Mouse (Mus musculus) B cell, adult 2 months (primary cell): ENCODE results near the gene 4930502E18Rik.
"Not testable (repeated sequence)": the region's sequence is repeated elsewhere in the genome, so short reads cannot be mapped to it uniquely, and the experiment has no call there.

Experiments
- DNase-seq, 2 experiments: peaks; one replicate each; pipeline ENCODE4 v3.0.0; 2022

The 4930502E18Rik gene

DNA sequence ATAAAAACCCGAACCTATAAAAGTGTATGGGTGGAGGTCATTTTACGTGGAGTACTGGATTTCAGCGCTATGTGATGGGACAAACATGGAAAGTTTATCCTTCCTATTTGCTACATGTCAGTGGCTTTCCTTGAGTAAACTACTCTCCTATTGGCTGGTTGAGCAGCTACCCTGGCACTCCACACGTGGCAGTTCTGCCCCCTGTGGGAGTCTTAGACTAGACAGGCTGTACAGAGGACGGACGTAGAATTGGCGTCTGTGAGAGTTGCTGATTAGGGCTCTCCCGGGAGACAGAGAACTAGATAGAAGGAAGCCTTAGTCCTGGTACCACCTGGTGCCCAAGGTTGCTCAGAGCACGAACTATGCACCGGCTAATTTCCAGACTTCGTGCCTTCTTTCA is at the start of gene 4930502E18Rik:
Gene 4930502E18Rik, plus strand, starts transcription at position 231 of the 400 bp plus-strand sequence.
- no peak for DNase-seq

DNA sequence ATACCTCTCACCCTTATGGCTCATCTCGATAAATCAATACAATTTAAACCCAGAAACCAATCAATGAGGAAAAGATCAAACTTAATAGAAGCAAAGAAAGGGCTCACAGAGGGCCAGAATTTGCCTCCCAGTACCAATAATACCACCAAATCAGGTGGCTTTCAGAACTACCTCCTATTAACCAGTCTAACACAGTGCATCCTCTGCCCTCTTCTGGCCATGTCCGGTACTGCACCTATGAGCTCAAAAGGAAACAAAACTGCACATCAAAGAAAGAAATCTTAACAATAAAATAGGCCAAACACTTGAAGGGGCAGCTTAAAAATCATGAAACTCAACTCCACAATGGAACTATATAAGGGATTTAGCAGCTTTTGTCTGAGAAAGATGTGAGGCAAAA is 47.7 kb upstream of the 4930502E18Rik start:
- DNase-seq, result peak; percentile 69 to 73

DNA sequence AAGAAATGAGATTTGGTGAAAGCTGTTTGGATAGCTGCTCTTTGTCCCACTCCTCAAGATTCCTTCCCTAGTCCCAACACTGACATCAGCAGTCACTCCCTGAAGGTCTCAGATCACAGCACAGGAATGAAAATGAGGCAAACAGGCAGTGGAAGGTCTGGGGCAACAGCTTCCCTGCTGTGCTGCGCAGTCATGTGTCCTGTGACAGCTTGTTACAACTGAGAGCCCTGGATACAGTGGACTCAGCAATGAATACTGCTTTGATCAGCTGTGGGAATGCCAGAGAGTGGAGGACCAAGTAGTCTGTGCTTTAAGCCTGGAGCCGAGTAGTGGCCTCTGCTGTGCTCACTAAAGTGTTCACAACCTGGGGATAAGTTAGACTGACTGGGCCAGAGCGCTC is 42.0 kb upstream of the 4930502E18Rik start:
- DNase-seq, result not testable (repeated sequence)

DNA sequence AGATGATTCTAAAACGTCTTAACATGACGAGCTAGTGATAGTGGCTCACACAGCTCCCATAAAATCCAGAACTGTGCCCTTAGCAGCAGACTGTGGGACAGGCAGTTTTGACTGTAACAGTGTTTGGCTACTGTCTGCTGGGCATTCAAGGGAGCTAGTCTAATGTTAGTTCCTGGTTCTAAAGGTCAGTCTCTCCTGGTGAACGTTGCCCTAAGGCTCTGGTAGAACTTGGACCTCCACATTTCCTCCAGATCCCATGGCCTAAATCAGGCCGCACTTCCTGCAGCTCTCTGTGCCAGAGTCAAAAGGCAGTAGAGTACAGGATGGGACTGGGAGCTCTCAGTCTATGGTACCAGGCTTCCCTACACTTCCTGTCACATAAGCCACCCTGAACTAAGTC is 40.0 kb upstream of the 4930502E18Rik start:
- DNase-seq, result not testable (repeated sequence)

DNA sequence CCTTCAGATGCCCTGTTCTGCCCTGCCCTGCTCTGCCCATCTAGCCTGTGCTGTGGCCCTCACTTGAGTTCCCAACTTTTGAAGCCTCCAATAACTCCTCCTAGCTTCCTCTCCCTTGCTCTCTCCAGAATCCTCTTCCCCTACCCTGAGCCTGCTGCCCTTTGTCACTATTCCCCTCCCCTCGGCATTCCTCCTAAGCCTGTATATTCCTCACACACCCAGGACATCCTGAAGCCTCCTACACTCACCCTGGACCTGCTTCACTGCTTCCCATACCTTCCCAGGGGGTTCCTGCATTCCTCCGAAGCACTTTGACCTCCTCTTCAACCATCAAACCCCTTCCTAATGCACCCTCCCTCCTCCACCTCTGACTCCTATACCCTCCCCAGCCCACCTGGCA is 32.6 kb upstream of the 4930502E18Rik start:
- DNase-seq, result no peak

DNA sequence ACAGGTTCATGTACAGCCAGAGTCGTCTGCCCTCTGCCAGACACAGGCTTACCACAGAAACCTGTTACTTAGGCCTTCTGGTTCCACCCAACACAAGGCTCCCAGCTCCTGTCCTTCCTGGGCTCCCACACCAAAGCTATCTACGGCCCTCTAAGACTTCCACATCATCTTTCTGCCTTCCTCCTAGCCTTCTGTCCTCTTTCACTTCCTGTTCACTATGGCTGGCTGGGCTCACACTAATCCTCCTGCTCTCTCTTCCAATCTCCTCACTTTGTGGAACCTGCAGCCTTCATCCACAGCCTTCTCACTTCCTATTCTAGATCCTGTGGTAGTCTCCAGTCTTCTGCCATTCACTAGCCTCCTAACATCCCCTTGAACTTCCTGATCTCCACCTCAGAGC is 31.5 kb upstream of the 4930502E18Rik start:
- DNase-seq, result no peak

DNA sequence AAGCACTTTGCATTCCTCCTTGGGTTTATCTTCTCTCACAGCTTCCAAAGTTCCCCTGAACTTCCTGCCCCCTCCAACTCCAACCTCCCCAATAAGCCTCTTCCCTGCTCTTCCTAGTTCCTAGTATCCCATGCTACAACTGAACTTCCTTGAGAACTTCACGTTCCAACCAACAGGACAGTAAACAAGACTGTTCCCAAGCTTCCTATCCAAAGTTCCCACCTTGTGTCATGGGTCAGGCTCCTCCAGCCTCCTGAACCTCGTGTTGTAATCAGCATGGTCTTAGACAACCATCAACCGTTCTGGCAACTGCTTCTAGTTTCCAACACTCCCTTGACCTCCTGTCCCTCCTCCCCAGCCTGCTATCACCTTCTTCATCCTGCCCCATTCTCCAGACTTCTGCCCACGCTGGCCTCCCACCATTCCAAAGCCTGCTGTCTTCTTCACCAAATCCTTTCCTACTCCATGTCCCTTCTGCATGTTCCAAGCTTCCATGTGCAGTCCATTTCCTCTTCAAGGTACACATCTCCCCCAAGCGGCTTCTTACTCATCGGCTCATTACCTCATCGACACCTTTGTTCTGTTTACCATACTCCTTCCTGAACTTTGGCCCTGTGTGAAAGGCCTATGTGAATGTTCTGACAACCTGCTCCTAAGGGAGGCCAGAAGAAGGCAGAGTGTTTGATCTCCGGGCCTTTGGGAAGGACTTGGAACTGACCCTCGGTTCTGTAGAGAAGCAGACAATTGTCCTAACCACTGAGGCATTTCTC is 30.4 kb upstream of the 4930502E18Rik start:
- no peak for DNase-seq

DNA sequence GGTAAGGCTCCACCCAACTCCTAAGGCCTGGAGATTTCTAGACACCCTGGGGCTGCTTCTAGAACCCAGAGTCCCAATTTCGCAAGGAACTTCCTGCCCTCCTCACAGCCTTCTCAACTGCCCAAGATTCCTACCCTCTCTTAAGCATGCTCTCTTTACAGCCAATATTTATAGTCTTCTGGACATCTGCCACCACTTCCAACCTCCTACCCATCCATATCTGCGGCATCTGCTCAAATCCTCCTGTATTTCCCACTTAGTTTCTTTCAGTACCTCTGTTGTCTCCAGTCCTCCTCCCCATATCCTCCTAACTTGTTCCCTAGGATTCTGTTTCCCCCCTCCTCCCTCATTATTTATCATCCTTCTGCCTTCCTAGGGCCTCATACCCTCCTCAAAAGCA is 25.4 kb upstream of the 4930502E18Rik start:
- no peak for DNase-seq

DNA sequence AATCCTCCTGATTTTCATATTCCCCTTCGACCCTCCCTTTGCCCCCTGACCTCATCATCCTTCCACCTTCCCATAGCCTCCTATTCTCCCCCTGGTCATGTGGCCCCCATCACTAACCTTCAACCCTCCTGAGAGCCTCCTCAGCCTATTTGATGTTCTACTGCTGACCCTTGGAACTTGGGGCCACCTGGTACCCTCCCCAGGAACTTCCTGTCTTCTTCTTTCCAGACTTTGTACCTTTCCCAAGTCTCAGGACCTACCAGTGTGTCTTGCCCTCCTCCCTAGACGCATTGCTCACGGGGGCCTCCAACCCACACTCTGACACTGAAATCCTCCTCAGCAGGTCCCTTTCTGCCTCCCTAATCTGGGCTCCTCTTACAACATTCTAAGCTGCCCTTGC is 22.0 kb upstream of the 4930502E18Rik start:
- DNase-seq, result no peak

DNA sequence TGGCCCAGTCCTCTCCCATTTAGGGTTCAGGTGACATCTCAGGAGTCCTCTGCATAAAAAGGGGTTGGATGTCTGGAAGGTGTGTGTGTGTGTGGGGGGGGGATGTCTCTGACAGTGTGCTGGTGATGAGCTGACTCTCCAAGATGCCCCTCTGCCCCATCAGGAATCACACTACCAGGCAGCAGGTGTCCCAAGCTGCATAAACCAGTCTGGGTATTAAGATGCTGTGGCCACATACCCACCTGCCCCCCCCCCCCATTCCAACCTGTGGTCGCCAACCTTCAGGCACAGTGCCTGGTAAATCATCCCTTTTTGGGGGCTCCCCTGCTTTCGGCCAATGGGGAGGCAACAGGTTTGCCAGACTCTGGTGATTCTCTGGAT is 8.7 kb upstream of the 4930502E18Rik start:
- no peak for DNase-seq

DNA sequence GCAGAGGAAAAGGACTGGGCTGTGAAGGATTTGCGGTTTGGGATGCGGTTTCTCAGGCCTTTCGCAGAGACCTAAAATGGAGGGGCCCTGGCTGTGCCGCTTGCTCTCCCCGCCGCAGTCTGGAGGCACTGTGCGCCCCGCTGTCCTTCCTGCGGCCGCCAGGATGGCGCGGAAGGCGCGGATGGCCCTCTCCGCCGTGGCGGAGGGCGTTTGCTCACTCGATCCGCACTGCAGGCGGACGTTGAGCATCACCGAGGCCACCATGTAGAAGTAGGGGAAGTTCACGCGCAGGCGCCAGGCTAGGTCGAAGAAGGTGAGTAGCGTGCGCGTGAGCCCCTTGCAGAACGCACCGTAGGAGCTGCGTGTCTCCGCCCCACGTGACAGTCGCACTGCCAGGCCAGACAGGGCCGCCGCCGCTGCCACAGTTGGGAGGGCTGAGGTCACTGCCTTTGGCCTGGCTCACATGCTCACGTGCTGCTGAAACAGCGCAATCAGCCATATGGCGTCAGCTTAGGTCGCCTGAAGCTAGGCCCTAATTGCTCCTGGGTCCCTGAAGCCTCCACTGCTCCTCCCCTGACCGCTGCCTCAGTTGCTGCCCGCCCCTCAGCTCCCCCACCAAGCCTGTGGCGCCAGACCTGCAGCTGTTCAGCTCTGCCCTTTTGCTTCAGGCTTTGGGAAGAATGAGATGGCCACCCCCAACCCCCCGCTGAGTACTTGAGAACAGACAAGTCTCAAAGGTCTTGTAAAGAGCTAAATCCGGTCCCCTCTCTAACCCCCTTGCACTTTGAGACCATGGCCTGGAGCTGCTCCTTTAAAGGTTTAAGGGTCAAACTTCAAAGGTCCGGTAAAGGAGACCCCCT is 8.1 kb upstream of the 4930502E18Rik start:
- DNase-seq, result no peak

DNA sequence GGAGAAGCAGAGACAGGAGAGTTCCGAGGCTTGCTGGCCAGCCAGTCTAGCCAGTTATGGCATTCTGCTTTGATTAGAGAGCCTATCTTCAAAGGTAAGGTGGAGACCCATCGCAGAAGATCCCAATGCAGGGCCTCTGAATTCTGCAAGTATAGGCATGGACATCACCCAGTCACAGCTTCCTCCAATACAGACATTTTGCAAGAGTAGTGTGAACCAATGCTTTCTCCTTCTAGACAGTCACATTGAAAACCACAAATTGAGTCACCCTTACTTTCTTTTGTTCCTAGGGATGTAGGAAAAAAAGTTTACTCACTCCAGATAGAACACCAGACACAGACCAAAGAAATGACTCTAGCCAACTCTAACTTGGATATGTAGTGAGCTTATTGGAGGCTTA is 4.3 kb downstream of the 4930502E18Rik start:
- no peak for DNase-seq

DNA sequence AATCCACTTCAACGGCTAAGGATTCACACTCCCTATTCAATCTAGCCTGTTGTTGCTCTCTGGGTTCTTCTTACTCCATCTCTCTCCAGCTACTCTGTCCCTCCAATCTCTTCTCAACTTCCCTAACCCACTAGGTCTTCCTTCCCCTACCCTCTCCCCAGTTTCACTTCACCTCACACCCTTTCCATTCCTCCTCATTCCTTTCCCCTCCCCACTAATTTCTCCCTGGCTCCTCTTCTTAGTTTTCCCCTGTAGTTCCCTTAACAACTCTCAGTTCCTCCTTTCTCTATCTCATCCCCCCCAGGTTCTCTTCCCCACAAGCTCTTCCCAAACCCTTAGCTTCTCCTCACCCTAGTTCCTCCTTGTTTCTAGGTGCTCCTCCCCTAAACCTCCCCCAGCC is 28.2 kb downstream of the 4930502E18Rik start:
- no peak for DNase-seq

DNA sequence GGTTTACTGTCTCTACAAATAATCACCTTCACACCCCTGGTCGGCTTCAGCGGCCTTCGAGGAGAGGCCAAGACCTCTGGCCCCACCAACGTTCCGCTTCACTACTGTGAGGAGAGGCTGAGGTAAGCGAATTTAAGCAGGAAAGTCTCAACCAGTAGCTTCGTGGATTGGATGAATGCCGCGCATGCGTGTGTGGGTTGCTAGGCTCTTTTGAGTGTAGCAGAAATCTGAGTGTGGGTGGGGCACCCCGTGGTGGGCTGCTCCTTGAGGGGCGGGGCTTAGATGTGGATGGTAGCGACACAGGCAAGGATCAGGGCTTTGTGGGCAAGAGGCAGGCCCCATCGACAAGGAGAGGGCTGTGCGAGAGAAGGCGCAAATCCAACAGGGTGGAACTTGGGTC is 33.1 kb downstream of the 4930502E18Rik start, which contains the start of gene 1700013H16Rik:
Gene 1700013H16Rik, minus strand, starts transcription at position 96 of the 400 bp plus-strand sequence.
- no peak for DNase-seq

DNA sequence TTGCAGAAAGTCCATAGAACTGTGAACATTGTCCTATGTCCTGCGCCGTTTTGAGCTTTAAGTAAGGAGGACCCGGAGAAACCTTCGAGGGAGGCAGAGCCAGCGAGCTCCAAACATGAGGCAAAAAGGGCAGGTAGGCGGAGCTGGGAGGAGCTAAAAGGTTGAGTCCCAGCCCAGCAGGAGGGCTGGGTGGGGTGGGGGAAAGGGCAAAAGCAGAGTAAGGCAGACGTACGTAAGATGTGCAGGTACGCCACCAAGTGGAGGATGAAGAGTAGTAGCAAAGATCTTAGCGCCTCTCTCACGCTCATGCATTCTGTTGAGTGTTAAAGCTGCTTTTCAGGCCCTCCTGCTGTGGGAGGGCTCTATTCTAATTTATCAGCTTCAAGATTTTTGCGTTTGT is 51.6 kb downstream of the 4930502E18Rik start, which contains the start of gene Zfp36l3:
Gene Zfp36l3, minus strand, starts transcription at position 119 of the 400 bp plus-strand sequence.
- DNase-seq, result no peak
